Mouse (Mus musculus) 416B (cell line): ENCODE results near the gene Dennd2a.
A peak's percentile ranks its signal among the peaks of the same experiment; 100 is the strongest.
"Not testable (repeated sequence)": the region's sequence is repeated elsewhere in the genome, so short reads cannot be mapped to it uniquely, and the experiment has no call there.

ENCODE experiments used
- DNase-seq: peaks from one replicate; pipeline ENCODE4 v3.0.0; 2011; ENCODE audit warnings: low read depth

Gene Dennd2a

GRCm38 (mm10) chr6:39419851-39420721 is 137.6 kb downstream of the Dennd2a start, which contains the start of gene Mkrn1:
Mkrn1 (minus strand) TSS chr6:39420462.
- DNase-seq: peak; percentile 72

- DNase-seq: peak; percentile 33
These were observed 138.2 kb downstream of the Dennd2a start for GRCm38 (mm10) chr6:39419386-39419850.

GRCm38 (mm10) chr6:39416654-39417053 is 141.0 kb downstream of the Dennd2a start:
- not testable (repeated sequence) for DNase-seq

GRCm38 (mm10) chr6:39415762-39416161 is 141.9 kb downstream of the Dennd2a start:
- peak; percentile 86 for DNase-seq

DNA sequence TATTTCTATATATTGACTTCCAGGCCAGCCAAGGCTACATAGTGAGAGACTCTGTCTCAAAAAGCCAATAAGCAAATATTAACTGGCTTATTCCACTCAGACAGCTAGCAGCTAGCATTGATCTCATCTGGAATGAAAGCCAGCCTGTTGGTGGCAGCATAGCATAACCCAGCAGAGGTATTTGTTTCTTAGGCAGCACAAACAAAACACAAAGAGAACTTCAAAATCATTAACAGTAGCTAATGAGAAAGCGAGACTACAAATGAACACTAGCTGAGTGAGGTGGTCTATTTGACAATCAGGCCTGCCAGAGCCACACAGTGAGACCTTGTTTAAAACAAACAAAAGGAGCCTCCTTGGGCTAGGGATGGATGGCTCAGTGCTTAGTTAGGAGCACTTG is 143.6 kb downstream of the Dennd2a start:
- DNase-seq: no peak
